Mouse (Mus musculus): ENCODE measurements at regions not wholly inside any gene's neighbourhood (a gene's known extent, or its start where the extent isn't known, plus 50 kb on each side); places are given as distances from the start of the nearest gene placed in this dataset.

DNA sequence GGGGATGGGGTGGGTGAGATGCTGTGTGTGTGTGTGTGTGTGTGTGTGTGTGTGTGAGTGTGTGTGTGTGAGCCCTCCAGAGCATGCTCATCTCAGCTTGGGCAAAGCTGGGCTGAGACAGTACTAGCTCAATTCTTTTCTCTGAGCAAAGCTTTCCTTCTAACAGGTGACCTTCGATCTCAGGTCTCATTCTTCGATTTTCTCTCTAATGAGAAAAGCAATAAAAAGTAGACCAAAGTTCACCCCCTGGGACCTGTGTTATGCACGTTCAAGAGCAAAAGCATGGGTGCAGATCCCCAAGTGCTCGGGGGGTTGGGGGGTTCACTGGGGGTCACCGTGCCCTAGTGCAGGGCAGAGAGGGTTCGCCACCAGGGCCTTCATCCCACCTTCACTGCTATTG is 103.1 kb upstream of the Slc22a12 start:
- DNase-seq (ENCODE audit: low read depth, low spot score), result no peak

GRCm38 (mm10) chr19:6644871-6645270 is 102.0 kb upstream of the Slc22a12 start:
- no peak for DNase-seq (ENCODE audit: low read depth, low spot score)

DNA sequence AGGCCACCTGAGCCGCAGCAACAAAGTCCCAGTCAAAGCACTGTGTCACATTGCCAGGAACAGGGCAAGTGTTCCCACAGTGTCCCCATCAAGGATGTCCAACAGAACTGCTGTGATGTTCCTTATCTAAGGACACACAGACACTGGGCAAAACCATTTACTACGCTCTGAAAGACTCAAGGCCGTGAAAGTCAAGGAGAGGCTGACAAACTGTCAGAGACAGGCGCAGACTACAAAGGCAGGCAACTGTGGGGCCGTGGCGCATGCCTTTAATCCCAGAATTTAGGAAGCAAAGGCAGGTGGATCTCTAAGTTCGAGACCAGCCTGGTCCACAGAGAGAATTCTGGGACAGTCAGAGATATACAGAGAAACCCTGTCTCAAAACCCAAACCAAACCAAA is 96.8 kb upstream of the Slc22a12 start:
- no peak for DNase-seq (ENCODE audit: low read depth, low spot score)

- DNase-seq (ENCODE audit: low read depth, low spot score), result no peak
Observed at GRCm38 (mm10) chr19:6633400-6633799, 90.6 kb upstream of the Slc22a12 start.

DNA sequence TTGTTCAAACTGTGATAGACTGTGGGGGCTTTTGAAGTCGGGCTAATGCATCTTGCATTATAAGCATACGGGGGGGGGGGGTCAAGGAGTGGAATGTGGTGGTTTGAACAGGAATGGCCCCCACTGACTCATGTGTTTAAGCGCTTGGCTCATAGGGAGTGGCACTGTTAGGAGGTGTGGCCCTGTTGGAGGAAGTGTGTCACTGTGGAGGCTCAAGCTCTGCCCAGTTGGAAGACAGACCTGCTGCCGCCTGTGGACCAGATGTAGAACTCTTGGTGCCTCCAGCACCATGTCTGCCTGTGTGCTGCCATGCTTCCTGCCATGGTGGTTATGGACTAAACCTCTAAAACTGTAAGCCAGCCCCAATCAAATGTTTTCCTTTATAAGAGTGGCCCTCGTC is 89.0 kb upstream of the Slc22a12 start:
- no peak for DNase-seq (ENCODE audit: low read depth, low spot score)

DNA sequence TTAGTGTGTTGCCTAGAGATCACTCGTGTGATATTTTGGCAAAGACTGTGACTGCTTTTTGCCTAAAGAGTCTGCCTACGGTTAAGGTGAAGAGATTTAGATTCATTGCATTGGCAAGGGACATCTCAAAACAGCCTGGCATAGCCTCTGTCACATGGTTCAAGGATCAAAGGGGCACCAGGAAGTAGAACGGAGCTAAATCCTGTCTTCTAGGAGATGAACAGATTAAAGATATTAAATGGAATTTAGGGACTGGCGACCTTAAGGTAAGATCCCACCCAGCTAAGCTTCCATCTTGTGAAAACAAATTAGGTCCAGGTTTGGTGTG is 87.7 kb upstream of the Slc22a12 start:
- DNase-seq (ENCODE audit: low read depth, low spot score), result no peak

DNA sequence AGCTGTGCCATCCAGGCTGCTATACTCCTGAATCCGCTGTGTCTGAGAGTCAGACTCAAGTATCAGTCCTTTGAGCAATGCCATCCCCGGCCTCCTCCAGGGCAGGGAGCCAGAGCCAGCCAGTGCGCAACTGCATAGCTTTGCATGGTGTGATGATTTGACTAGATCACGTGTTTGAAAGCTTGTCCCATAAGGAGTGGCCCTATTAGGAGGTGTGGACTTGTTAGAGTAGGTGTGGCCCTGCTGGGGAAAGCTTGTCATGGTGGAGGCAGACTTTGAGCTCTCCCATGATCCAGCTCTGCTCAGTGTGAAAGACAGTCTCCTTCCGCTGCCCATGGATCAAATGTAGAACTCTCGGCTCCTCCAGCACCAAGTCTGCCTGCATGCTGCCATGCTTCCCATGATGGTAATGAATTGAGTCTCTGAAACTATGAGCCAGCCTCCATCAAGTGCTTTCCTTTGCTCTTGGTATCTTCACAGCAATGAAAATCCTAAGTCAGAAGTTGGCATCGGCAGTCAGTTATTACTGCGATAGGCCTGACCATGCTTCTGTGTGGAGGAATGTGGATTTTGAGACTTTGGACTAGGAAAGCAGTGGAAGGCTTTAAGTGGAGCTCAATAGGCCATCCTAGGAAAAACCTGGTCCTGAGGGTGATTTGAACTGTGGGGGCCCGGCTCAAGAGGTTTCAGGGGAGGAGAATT is 87.2 kb upstream of the Slc22a12 start:
- DNase-seq (ENCODE audit: low read depth, low spot score), result no peak

GRCm38 (mm10) chr19:6625574-6625973 is 82.7 kb upstream of the Slc22a12 start:
- no peak for DNase-seq (ENCODE audit: low read depth, low spot score)

DNA sequence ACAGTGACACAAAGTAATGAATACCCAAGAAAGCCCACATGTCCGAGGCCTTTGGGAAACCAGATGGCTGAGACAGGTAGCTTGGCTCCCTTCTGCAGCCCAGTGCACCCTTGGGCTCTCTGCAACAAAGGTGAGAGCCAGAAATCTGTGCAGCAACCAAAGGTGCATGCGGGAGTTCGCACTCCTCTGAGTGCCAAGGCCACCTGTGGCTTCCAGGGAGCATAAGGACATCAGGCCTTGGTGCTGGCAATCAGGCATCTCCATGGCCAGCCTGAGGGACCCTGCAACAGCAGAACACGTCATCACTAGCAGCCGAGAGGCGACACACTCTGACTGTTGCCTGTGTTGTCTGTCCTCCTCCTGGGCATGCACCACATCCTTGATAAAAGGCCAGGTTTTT is 78.2 kb upstream of the Slc22a12 start:
- DNase-seq (ENCODE audit: low read depth, low spot score), result no peak

DNA sequence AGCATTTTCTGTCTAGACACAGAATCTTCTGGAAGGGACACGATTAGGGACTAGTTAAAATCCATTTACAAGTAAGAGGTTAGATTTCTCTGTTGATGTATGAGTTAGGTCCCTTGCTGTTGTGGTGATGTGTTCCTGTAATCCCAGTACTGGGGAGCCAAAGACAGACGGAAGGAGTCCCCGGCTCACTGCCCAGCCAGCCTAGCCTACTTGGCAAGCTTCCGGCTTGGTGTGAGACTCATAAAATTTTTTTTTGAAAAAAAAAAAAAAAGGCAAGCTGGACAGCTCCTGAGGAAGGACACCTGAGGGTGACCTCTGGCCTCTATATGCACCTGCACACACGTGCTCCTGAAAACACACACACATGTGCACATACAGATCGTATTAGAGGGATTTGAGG is 76.7 kb upstream of the Slc22a12 start:
- DNase-seq (ENCODE audit: low read depth, low spot score), result no peak

DNA sequence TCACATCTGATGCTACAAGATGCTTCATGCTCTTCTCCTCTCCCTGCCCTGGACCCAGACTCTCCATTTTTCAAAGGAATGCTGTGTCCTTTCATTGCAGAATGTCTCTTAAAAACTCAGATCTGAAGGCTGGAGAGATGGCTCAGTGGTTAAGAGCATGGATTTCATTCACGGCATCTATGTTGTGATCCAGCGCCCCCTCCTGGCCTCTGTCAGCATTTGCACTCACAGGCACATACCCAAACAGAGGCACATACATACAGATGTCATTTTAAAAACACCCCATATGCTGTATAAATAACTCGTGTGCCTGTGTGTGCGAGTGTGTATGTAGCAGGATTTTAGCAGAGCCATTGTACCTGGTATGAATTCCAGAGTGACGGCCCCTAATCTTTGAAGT is 73.8 kb upstream of the Slc22a12 start:
- no peak for DNase-seq (ENCODE audit: low read depth, low spot score)

GRCm38 (mm10) chr19:6612441-6612840 is 69.6 kb upstream of the Slc22a12 start:
- no peak for DNase-seq (ENCODE audit: low read depth, low spot score)

- DNase-seq (ENCODE audit: low read depth, low spot score), result no peak
Observed at GRCm38 (mm10) chr19:6611921-6612320, 69.1 kb upstream of the Slc22a12 start.

- DNase-seq (ENCODE audit: low read depth, low spot score), result no peak
Observed at GRCm38 (mm10) chr19:6610715-6611114, 67.9 kb upstream of the Slc22a12 start.

GRCm38 (mm10) chr19:6610051-6610450 is 67.2 kb upstream of the Slc22a12 start:
- no peak for DNase-seq (ENCODE audit: low read depth, low spot score)

DNA sequence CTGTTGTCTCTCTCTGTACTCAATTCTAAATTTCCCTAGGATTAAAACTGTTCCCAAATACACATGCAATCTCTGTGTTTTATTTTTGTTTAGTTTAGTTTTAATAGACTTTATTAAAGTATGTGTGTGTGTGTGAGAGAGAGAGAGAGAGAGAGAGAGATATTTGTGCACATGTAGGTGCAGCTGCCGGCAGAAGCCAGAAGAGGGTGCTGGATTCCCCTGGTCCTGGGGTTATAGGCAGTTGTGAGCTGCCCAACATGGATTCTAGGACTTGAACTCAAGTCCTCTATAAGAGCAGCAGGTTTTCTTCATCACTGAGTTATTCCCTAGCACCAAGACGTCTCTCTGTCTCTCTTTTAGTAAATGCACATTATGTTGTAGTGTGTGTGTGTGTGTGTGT is 64.7 kb upstream of the Slc22a12 start:
- DNase-seq (ENCODE audit: low read depth, low spot score), result no peak

GRCm38 (mm10) chr19:6606667-6607066 is 63.8 kb upstream of the Slc22a12 start:
- DNase-seq (ENCODE audit: low read depth, low spot score), result no peak

DNA sequence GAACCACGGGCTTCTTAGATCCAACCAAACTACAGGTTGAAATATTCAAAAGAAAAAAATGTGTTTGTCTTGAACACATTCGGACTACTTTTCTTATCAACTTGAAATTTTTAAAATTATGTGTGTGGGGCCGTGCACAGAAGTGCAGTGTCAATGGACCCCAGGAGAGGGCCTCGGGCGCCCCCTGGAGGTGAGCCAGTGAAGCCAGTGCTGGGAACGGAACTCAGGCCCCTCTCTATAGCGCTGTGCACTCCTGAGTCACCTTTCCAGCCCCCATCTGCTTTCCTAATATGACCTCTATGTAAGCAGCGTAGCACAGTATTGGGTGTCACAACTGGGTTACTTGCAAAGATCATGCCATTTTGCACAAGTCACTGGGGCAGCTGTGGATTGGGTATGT is 61.9 kb upstream of the Slc22a12 start:
- DNase-seq (ENCODE audit: low read depth, low spot score), result no peak

DNA sequence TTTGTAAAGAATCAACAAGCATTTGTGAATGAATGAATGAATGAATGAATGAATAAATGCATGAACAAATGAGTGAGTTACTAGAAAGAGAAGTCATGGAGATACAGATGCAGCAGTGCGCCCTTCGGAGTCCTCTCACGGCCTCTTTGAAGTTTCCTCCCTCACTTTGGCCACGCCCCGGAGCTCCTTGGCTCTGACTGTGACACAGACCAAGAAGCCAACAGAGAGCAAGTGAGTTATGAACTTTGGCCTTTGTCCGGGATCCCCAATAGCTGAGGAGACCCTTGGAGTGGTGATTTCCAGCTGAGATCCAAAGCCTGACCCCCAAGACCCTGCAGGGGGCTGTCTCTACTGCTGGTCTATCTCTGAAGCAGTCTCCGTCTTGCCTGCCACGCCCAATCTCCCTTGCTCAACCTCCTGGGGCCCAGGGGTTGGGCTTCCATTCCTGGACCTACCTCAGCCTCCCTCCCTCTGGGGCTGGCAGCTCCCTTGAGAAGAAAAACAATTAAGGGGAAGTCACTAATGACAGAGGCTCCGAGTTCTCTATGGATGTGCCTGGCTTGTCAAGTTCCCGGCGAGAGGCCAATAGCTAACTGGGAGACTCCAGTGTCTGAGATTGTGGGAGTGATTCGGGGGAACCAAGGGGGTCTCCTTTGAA is 58.2 kb upstream of the Slc22a12 start:
- DNase-seq (ENCODE audit: low read depth, low spot score), result no peak

DNA sequence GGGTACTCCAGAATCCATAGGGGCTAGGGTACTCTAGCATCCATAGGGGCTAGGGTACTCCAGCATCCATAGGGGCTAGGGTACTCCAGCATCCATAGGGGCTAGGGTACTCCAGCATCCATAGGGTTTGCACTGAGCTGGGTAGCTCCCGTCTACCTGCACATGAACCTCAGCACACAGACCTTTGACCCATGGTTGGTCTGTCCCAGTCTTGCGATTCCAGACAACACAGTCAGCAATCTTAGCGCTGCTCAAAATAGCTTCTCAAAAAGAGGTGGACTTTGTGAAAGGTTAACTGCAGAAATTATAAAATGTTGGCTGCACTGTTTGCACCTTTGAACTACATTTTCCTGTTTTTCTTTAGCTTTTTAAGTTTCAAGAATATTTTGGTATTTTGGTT is 56.4 kb upstream of the Slc22a12 start:
- DNase-seq (ENCODE audit: low read depth, low spot score), result no peak

GRCm38 (mm10) chr19:6598186-6598585 is 55.4 kb upstream of the Slc22a12 start:
- no peak for DNase-seq (ENCODE audit: low read depth, low spot score)

- DNase-seq (ENCODE audit: low read depth, low spot score), result no peak
Observed at GRCm38 (mm10) chr19:6595801-6596200, 53.0 kb upstream of the Slc22a12 start.

Measured in embryo, embryonic 11.5 days (tissue).